Mouse (Mus musculus): ENCODE data around the gene Cmip. TPM values are rescaled to one million over a fixed set of nuclear protein-coding genes. Genes with fewer than 3 reads are reported as not detected.

The Cmip gene
- polyA plus RNA-seq, 1 experiment: 21.1 TPM

- TF ChIP-seq GATA1 (IDR thresholded peaks at IDR 0.05; ENCODE audit: low read length): no peak
These were observed 21.4 kb downstream of the Cmip start for GRCm38 (mm10) chr8:117278234-117278633.

GRCm38 (mm10) chr8:117278668-117279132 is 21.8 kb downstream of the Cmip start:
- no peak for TF ChIP-seq GATA1 (IDR thresholded peaks at IDR 0.05; ENCODE audit: low read length)

- TF ChIP-seq GATA1 (IDR thresholded peaks at IDR 0.05; ENCODE audit: low read length): no peak
These were observed 23.6 kb downstream of the Cmip start for GRCm38 (mm10) chr8:117280488-117280887.

- no peak for TF ChIP-seq GATA1 (IDR thresholded peaks at IDR 0.05; ENCODE audit: low read length)
These were observed 24.8 kb downstream of the Cmip start for GRCm38 (mm10) chr8:117281676-117282075.

GRCm38 (mm10) chr8:117282141-117282950 is 25.5 kb downstream of the Cmip start:
- no peak for TF ChIP-seq GATA1 (IDR thresholded peaks at IDR 0.05; ENCODE audit: low read length)

- no peak for TF ChIP-seq GATA1 (IDR thresholded peaks at IDR 0.05; ENCODE audit: low read length)
These were observed 28.1 kb downstream of the Cmip start for GRCm38 (mm10) chr8:117284768-117285484.

- no peak for TF ChIP-seq GATA1 (IDR thresholded peaks at IDR 0.05; ENCODE audit: low read length)
These were observed 31.1 kb downstream of the Cmip start for GRCm38 (mm10) chr8:117287966-117288365.

- no peak for TF ChIP-seq GATA1 (IDR thresholded peaks at IDR 0.05; ENCODE audit: low read length)
These were observed 32.2 kb downstream of the Cmip start for GRCm38 (mm10) chr8:117289016-117289415.

GRCm38 (mm10) chr8:117290506-117290905 is 33.6 kb downstream of the Cmip start:
- no peak for TF ChIP-seq GATA1 (IDR thresholded peaks at IDR 0.05; ENCODE audit: low read length)

GRCm38 (mm10) chr8:117292262-117292661 is 35.4 kb downstream of the Cmip start:
- TF ChIP-seq GATA1 (IDR thresholded peaks at IDR 0.05; ENCODE audit: low read length): no peak

GRCm38 (mm10) chr8:117294812-117295211 is 37.9 kb downstream of the Cmip start:
- TF ChIP-seq GATA1 (IDR thresholded peaks at IDR 0.05; ENCODE audit: low read length): no peak

GRCm38 (mm10) chr8:117297913-117298518 is 41.2 kb downstream of the Cmip start:
- TF ChIP-seq GATA1 (IDR thresholded peaks at IDR 0.05; ENCODE audit: low read length): no peak

- TF ChIP-seq GATA1 (IDR thresholded peaks at IDR 0.05; ENCODE audit: low read length): no peak
These were observed 42.3 kb downstream of the Cmip start for GRCm38 (mm10) chr8:117299204-117299603.

- TF ChIP-seq GATA1 (IDR thresholded peaks at IDR 0.05; ENCODE audit: low read length): no peak
These were observed 43.3 kb downstream of the Cmip start for GRCm38 (mm10) chr8:117300188-117300587.

- TF ChIP-seq GATA1 (IDR thresholded peaks at IDR 0.05; ENCODE audit: low read length): no peak
These were observed 44.7 kb downstream of the Cmip start for GRCm38 (mm10) chr8:117301457-117302041.

- TF ChIP-seq GATA1 (IDR thresholded peaks at IDR 0.05; ENCODE audit: low read length): no peak
These were observed 45.2 kb downstream of the Cmip start for GRCm38 (mm10) chr8:117302072-117302471.

All from G1E-ER4 (cell line).